Mouse (Mus musculus) heart, embryonic 15.5 days (tissue): ENCODE measurements around the gene Cav3. TPM values are rescaled to one million over a fixed set of nuclear protein-coding genes. Genes with fewer than 3 reads are reported as not detected.

ENCODE experiments used
- ATAC-seq: fragments of 200-750 bp; cut with Nextera tagmentation; replicated peaks from 2 replicates; pipeline ENCODE4 v1.8.0; 2017; ENCODE audit warnings: low read depth, moderate TSS enrichment; ENCODE audit not compliant: insufficient number of reproducible peaks, insufficient read depth, low FRiP score
- H3K27ac ChIP-seq: fragments of 300-500 bp; sonication (generic); 2 replicates; pipeline ENCODE4 v1.5.1; 2015; ENCODE audit warnings: mild to moderate bottlenecking, inconsistent platforms
- H3K27me3 ChIP-seq: fragments of 300-500 bp; sonication (generic); 2 replicates; pipeline ENCODE4 v1.6.1; 2015; ENCODE audit warnings: inconsistent platforms
- H3K36me3 ChIP-seq: fragments of 300-500 bp; sonication (generic); 2 replicates; pipeline ENCODE4 v1.6.1; 2015; ENCODE audit warnings: mild to moderate bottlenecking, inconsistent platforms
- H3K4me1 ChIP-seq: fragments of 300-500 bp; sonication (generic); replicated peaks from 2 replicates; pipeline ENCODE4 v1.6.1; 2015; ENCODE audit warnings: inconsistent platforms
- H3K4me2 ChIP-seq: fragments of 300-500 bp; sonication (generic); 2 replicates; pipeline ENCODE4 v1.6.1; 2015; ENCODE audit warnings: inconsistent platforms, mild to moderate bottlenecking, moderate library complexity
- H3K4me3 ChIP-seq: fragments of 300-500 bp; sonication (generic); 2 replicates; pipeline ENCODE4 v1.5.1; 2015; ENCODE audit warnings: mild to moderate bottlenecking, inconsistent platforms
- H3K9ac ChIP-seq: fragments of 300-500 bp; sonication (generic); 2 replicates; pipeline ENCODE4 v1.6.1; 2015; ENCODE audit warnings: mild to moderate bottlenecking, inconsistent platforms
- H3K9me3 ChIP-seq: fragments of 300-500 bp; sonication (generic); replicated peaks from 2 replicates; pipeline ENCODE4 v1.6.1; 2016; ENCODE audit warnings: inconsistent platforms
- WGBS: fragments of 180-500 bp; shearing (Covaris S2); methylation state at CpG from one replicate; pipeline ENCODE4 v1.1.7; 2015; ENCODE audit warnings: mixed read lengths; 5-methylcytosine and 5-hydroxymethylcytosine counted together
- polyA plus RNA-seq: library from polyadenylated mRNA; unstranded; fragments of >200 nt; fragmentation: Nextera tagmentation; extraction: Ambion mirVana; gene quantifications from 2 replicates; pipeline ENCODE4 v1.2.1, GENCODE M21; 2015

Cav3 gene
- polyA plus RNA-seq, 1 experiment from 2014 or later = 110 TPM

DNA sequence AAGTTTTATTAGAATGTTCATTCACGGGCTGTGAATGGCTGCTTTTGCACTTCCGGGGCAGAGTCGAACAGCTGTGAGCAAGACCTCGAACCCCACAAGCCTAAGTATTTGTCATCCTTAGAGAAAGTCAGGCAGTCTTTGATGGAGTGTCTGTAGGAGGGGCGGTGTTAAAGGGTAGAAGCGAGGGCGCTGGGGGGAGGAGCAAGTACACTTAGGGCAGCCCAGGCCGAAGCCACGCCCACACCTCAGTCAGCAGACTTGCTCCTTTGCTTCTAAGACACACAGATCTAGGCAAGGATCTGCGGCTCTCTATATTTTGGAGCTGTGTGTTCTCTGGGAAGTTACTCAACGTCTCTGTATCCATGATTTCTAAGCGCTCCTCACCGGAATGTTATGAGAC lies 20.6 kb downstream of the Cav3 start:
- H3K36me3 ChIP-seq = no peaks in the 10 kb centered on the region
- 41% methylated on average over 13 of the region's 13 CpGs for WGBS
- no peaks in the 10 kb centered on the region for H3K4me1 ChIP-seq
- no peaks in the 10 kb centered on the region for H3K9me3 ChIP-seq
- H3K27ac ChIP-seq = no peak overlapping the region
- H3K27me3 ChIP-seq = peaks cover 9% of the 10 kb centered on the region
- no peak for ATAC-seq
- H3K9ac ChIP-seq = no peak overlapping the region
- H3K4me2 ChIP-seq = no peak overlapping the region
- H3K4me3 ChIP-seq = no peak overlapping the region

DNA sequence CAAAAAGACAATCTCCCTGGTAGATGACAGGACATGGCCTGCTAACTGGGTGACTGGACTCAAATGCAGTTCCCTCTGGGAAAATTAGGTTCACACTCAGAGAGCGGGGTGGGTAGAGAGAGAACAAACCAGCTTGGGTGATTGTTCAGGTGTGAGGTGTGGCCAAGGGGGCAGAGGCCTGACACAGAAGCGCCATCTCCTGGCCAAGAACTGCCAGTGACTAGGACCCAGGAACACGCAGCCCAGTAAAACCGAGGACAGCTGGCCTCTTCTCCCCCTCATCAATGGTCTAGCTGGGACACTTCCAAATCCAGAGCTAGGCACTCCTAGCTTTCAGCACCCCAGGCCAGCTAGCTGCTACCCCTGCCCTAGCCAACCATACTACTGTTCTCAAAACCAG lies 25.0 kb downstream of the Cav3 start:
- 6% methylated on average over 4 of the region's 4 CpGs for WGBS
- Histone ChIP-seq H3K27ac (no peak overlapping the region), H3K4me3 (no peak overlapping the region), H3K9ac (no peak overlapping the region), H3K9me3 (no peaks in the 10 kb centered on the region), H3K36me3 (no peaks in the 10 kb centered on the region), H3K4me2 (no peak overlapping the region), H3K27me3 (peaks cover 47% of the 10 kb centered on the region), H3K4me1 (peaks cover 7% of the 10 kb centered on the region)
- ATAC-seq = no peak

DNA sequence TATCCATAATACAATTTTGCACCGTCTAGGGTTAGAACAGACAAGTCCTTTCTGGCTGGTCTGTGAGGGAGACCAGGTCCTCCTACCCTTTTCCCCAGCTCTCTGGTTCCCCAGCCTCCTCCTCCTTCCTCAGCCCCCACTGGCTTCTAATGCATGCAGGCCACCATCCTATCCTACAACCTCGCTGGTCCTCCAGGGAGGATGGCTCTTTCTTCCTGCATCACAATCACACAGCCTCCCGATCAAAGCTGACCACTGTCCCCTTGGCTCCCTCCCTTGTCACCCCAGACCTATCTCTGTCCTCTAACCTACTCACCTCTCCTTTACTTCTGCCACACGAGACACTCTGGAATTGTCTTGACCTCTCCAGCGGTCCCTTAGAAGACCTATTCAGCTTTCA lies 28.7 kb downstream of the Cav3 start:
- Histone ChIP-seq H3K9ac (no peak overlapping the region), H3K4me1 (peaks cover 22% of the 10 kb centered on the region), H3K4me3 (no peak overlapping the region), H3K27me3 (peaks cover 65% of the 10 kb centered on the region), H3K36me3 (no peaks in the 10 kb centered on the region), H3K4me2 (no peak overlapping the region), H3K27ac (no peak overlapping the region), H3K9me3 (no peaks in the 10 kb centered on the region)
- ATAC-seq = no peak
- 85% methylated on average over 5 of the region's 5 CpGs for WGBS

DNA sequence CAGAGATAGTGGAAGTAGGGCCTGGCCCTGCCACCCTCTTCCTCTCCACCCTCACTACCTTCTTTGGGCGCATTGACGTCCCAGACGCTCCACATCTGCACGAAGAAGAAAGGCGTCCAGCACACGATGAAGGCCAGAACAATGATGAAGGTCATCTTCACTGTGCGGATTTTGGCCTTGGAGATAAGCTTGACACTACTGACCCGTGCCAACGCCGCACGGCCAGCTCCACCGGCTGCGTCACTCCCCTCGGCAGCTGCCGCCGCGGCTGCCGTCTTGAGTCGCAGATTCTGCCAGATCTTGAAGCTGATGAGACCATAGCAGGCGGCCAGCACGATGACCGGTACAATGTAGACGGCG lies 29.5 kb downstream of the Cav3 start:
- Histone ChIP-seq H3K27ac (no peak overlapping the region), H3K36me3 (no peaks in the 10 kb centered on the region), H3K4me2 (peak overlapping the region; percentile 85), H3K9me3 (no peaks in the 10 kb centered on the region), H3K4me1 (peaks cover 22% of the 10 kb centered on the region), H3K4me3 (peak overlapping the region; percentile 48), H3K9ac (peak overlapping the region; percentile 40), H3K27me3 (peaks cover 69% of the 10 kb centered on the region)
- ATAC-seq = no peak
- WGBS = 30% methylated on average over 24 of the region's 24 CpGs

DNA sequence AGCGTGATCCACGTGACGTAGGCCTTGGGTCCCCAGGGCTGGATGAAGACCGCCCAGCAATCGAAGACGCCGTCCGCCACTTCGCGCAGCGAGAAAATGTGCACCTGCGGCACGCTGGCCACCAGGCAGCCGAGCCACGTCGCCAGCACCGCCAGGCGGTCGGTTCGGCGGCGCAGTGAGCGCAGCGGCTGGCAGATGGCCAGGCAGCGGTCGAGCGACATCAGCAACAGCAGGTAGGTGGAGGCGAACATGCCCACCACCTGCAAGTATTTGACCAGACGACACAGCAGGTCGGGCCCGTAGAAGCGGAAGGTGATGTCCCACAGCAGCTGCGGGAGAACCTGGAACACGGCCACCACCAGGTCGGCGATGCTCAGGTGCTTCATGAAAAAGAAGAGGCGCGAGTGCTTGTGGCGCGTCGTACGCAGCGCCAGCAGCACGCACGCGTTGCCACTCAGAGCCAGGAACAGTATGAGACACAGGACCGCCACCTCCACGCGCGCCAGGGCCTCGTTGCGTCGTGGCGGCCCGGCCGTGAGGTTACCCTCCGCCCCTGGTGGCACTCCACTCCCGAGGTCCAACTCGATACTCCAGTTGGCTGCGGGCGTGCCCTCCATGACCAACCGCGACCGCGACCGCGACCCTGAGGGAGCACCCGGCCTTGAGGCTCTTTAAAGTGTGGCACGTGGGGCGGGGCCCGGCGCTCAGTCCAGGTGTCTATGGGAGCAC lies 30.0 kb downstream of the Cav3 start:
- peak overlapping the region; percentile 85 for H3K4me2 ChIP-seq
- WGBS = 6% methylated on average over 72 of the region's 72 CpGs
- peak overlapping the region; percentile 48 for H3K4me3 ChIP-seq
- H3K27me3 ChIP-seq = peaks cover 69% of the 10 kb centered on the region
- no peaks in the 10 kb centered on the region for H3K36me3 ChIP-seq
- H3K27ac ChIP-seq = no peak overlapping the region
- peak overlapping the region; percentile 40 for H3K9ac ChIP-seq
- no peak for ATAC-seq
- H3K9me3 ChIP-seq = no peaks in the 10 kb centered on the region
- H3K4me1 ChIP-seq = peaks cover 22% of the 10 kb centered on the region

DNA sequence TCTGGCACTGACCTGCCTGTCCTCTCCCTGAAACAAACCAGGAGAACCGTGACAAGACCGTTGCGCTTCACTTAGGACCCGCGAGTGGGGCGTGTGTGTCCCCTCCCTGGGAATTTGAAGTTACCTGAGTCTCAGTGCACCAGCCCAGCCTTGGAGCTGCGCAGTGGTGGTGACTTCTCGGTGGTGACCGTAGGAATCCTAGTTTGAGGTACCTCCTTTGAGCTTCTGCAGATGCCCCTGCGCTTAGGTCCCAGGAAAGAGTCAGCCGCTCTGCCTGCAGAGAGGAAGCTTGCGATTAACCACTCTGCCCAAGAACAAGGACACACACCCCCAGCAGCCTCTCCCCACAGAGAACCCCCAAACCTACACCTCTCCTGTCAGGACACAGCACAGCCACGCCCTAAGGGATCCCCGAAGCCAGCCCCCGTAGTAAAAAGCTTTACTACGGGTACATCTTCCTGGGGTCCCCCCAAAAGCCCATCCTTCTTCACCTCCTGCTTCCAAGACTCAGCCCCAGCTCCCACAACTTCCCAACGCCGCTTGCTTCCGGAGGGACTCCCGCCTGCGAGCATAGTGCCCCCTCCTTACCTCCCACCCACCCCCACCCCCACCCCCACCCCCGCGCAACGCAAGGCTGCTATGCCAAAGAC lies 30.7 kb downstream of the Cav3 start, which contains the start of gene Oxtr:
TSS of gene Oxtr (minus strand) at position 34 of the 650 bp plus-strand sequence.
- peak within 1 kb of the TSS; percentile 48 for H3K4me3 ChIP-seq
- ATAC-seq = no peak
- 6% methylated on average over 24 of the region's 24 CpGs for WGBS
- peaks cover 22% of the 10 kb centered on the region for H3K4me1 ChIP-seq
- H3K36me3 ChIP-seq = no peaks in the 10 kb centered on the region
- peak within 1 kb of the TSS; percentile 85 for H3K4me2 ChIP-seq
- no peaks in the 10 kb centered on the region for H3K9me3 ChIP-seq
- H3K9ac ChIP-seq = peak within 1 kb of the TSS; percentile 49
- peaks cover 69% of the 10 kb centered on the region for H3K27me3 ChIP-seq
- H3K27ac ChIP-seq = no peak within 1 kb of the TSS

DNA sequence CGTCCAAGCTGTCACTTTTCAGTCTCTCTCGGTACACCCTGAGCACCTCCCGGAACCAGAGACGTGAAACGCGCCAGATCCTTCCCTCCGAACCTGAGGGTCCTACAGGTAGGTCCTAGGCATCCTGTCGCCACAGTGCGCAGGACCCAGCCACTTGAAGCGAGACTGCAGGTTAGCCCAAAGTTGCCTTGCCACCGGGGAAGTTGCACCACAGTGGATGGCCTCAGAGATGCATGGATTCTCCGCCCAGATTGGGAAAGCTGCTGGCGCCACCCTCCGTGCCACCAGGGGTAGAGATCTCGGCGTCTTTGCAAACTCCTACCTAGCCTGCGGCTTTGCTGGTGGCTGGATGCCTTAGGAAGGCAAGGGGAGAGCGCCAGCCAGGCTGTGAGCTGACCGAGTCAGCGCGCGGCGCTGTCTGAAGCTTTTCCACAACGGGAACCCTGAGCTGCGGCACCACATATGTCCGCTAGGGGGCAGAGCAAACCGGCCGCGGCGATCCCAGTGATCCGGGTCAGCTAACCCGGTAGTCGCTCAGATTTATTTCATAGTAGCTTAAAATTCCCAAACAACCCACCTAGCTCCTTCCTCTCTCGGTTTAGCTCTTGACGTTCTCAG lies 31.4 kb downstream of the Cav3 start:
- no peaks in the 10 kb centered on the region for H3K36me3 ChIP-seq
- peak overlapping the region; percentile 49 for H3K9ac ChIP-seq
- no peaks in the 10 kb centered on the region for H3K9me3 ChIP-seq
- WGBS = 3% methylated on average over 35 of the region's 35 CpGs
- ATAC-seq = peak; percentile 41; the same call in 1 of the 2 replicates
- peak overlapping the region; percentile 85 for H3K4me2 ChIP-seq
- peak overlapping the region; percentile 48 for H3K4me3 ChIP-seq
- peaks cover 22% of the 10 kb centered on the region for H3K4me1 ChIP-seq
- H3K27ac ChIP-seq = no peak overlapping the region
- peaks cover 68% of the 10 kb centered on the region for H3K27me3 ChIP-seq

DNA sequence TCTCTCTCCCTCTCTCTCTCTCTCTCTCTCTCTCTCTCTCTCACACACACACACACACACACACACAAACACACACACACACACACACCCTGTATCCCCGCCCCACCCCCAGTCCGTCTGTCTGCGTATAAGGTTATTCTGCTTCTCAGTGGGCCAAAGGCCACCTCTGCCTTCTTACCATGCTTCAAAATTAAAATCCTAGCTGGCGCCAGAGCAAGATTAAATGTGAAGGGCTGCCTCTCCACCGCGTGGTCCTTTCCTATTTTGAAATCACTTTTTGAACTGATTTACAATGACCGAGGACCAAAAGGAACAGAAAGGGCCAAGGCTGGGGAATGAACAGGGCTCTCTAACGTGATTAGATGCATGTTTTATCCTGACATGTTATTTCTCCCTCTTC lies 32.2 kb downstream of the Cav3 start:
- WGBS = 80% methylated on average over 8 of the region's 8 CpGs
- Histone ChIP-seq H3K4me2 (no peak overlapping the region), H3K27me3 (peaks cover 64% of the 10 kb centered on the region), H3K9ac (no peak overlapping the region), H3K36me3 (no peaks in the 10 kb centered on the region), H3K4me3 (no peak overlapping the region), H3K9me3 (no peaks in the 10 kb centered on the region), H3K4me1 (peaks cover 22% of the 10 kb centered on the region), H3K27ac (no peak overlapping the region)
- ATAC-seq = no peak

DNA sequence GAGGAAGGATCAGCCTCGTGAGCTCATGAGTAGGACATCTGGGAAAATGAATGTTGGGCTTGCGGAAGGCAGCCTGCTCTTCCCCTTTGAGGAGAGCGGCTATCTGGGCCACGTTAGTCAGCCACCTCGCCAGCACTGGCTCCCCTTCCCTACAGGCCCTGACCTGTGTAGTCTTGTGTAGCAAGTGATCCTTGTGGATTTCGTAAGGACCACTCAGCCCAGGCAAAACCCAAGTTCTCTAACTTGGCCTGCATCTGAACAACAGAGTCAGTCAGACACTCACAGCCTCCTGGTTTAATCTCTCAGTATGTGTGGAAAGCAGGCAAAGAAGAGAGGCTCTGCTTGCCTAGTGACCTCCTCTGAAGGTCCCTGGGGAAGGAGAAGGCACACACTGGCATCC lies 33.4 kb downstream of the Cav3 start:
- no peak for ATAC-seq
- Histone ChIP-seq H3K4me1 (peaks cover 22% of the 10 kb centered on the region), H3K9me3 (no peaks in the 10 kb centered on the region), H3K27ac (no peak overlapping the region), H3K27me3 (peaks cover 52% of the 10 kb centered on the region), H3K4me2 (no peak overlapping the region), H3K9ac (no peak overlapping the region), H3K4me3 (no peak overlapping the region), H3K36me3 (no peaks in the 10 kb centered on the region)
- WGBS = 80% methylated on average over 6 of the region's 6 CpGs

DNA sequence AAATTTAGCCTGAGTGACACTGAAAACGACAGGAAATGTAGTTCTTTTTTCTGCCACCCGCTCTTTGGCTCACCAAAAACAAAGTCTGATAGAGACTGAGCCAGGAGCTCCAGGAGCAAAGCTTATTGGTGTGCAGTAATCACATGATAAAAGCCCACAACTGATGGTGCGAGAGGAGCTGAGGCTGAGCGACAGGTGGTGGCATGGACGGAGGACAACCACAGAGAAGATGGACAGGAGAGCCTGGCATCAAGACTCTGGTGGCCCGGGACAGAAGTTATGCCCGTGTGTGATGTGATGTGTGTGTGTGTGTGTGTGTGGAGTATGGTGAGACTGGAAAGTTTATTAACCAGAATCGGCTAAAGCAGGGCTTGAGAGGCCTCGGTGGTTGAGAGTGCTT lies 34.1 kb downstream of the Cav3 start:
- Histone ChIP-seq H3K4me3 (no peak overlapping the region), H3K4me1 (peaks cover 22% of the 10 kb centered on the region), H3K4me2 (no peak overlapping the region), H3K27me3 (peaks cover 45% of the 10 kb centered on the region), H3K9me3 (no peaks in the 10 kb centered on the region), H3K9ac (no peak overlapping the region), H3K27ac (no peak overlapping the region), H3K36me3 (no peaks in the 10 kb centered on the region)
- 84% methylated on average over 9 of the region's 9 CpGs for WGBS
- ATAC-seq = no peak

DNA sequence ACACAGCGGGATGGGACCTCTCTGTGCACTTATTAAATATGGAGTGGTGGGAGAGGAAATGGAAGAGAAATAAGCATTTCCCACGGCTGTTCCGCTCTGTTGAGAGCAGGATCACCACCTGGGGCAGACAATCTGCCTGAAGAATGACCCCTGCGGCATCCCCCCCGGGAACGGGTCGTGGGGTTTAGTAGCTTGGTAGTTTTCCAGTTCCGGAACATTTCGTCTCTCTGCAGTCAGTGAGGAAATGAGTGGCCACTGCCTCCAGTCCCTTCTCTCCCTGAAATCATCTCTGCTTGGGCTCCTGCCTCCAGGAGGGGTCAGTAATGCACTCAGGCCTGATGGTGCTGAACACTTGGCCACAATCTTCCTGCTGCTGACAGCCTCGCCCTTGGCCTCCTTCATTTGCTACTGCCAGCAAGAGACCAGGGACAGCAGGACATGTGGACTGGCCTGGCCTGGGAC lies 35.3 kb downstream of the Cav3 start:
- Histone ChIP-seq H3K9ac (no peak overlapping the region), H3K36me3 (no peaks in the 10 kb centered on the region), H3K27me3 (peaks cover 33% of the 10 kb centered on the region), H3K4me3 (no peak overlapping the region), H3K27ac (no peak overlapping the region), H3K4me1 (peaks cover 12% of the 10 kb centered on the region), H3K9me3 (no peaks in the 10 kb centered on the region), H3K4me2 (no peak overlapping the region)
- ATAC-seq = no peak
- WGBS = 59% methylated on average over 10 of the region's 10 CpGs
